Mouse (Mus musculus): ENCODE measurements around the gene Pcbp3. TPM values are rescaled to one million over a fixed set of nuclear protein-coding genes. Genes with fewer than 3 reads are reported as not detected.

The Pcbp3 gene
- polyA plus RNA-seq, 1 experiment from 2014 or later, result 10.5 TPM

- DNase-seq (ENCODE audit: low spot score), result no peak
These were observed 115.2 kb downstream of the Pcbp3 start for GRCm38 (mm10) chr10:76846480-76846879.

GRCm38 (mm10) chr10:76844901-76845300 is 116.8 kb downstream of the Pcbp3 start:
- DNase-seq (ENCODE audit: low spot score), result no peak

- no peak for DNase-seq (ENCODE audit: low spot score)
These were observed 117.3 kb downstream of the Pcbp3 start for GRCm38 (mm10) chr10:76844365-76844764.

- no peak for DNase-seq (ENCODE audit: low spot score)
These were observed 119.6 kb downstream of the Pcbp3 start for GRCm38 (mm10) chr10:76842087-76842486.

- DNase-seq (ENCODE audit: low spot score), result no peak
These were observed 120.5 kb downstream of the Pcbp3 start for GRCm38 (mm10) chr10:76841220-76841619.

- DNase-seq (ENCODE audit: low spot score), result no peak
These were observed 121.1 kb downstream of the Pcbp3 start for GRCm38 (mm10) chr10:76840566-76840965.

GRCm38 (mm10) chr10:76835497-76836357 is 126.0 kb downstream of the Pcbp3 start:
- DNase-seq (ENCODE audit: low spot score), result peak; percentile 75

GRCm38 (mm10) chr10:76832841-76833240 is 128.8 kb downstream of the Pcbp3 start:
- no peak for DNase-seq (ENCODE audit: low spot score)

- DNase-seq (ENCODE audit: low spot score), result no peak
These were observed 129.8 kb downstream of the Pcbp3 start for GRCm38 (mm10) chr10:76831915-76832314.

GRCm38 (mm10) chr10:76831151-76831550 is 130.5 kb downstream of the Pcbp3 start:
- no peak for DNase-seq (ENCODE audit: low spot score)

GRCm38 (mm10) chr10:76828936-76829335 is 132.8 kb downstream of the Pcbp3 start:
- no peak for DNase-seq (ENCODE audit: low spot score)

GRCm38 (mm10) chr10:76822698-76823097 is 139.0 kb downstream of the Pcbp3 start:
- DNase-seq (ENCODE audit: low spot score), result no peak

- DNase-seq (ENCODE audit: low spot score), result no peak
These were observed 142.4 kb downstream of the Pcbp3 start for GRCm38 (mm10) chr10:76819321-76819720.

- no peak for DNase-seq (ENCODE audit: low spot score)
These were observed 143.3 kb downstream of the Pcbp3 start for GRCm38 (mm10) chr10:76818337-76818736.

GRCm38 (mm10) chr10:76816930-76817329 is 144.8 kb downstream of the Pcbp3 start:
- no peak for DNase-seq (ENCODE audit: low spot score)

GRCm38 (mm10) chr10:76816436-76816835 is 145.3 kb downstream of the Pcbp3 start:
- no peak for DNase-seq (ENCODE audit: low spot score)

- DNase-seq (ENCODE audit: low spot score), result no peak
These were observed 146.2 kb downstream of the Pcbp3 start for GRCm38 (mm10) chr10:76815481-76815880.

- no peak for DNase-seq (ENCODE audit: low spot score)
These were observed 146.9 kb downstream of the Pcbp3 start for GRCm38 (mm10) chr10:76814811-76815210.

GRCm38 (mm10) chr10:76809916-76810660 is 151.6 kb downstream of the Pcbp3 start:
- no peak for DNase-seq (ENCODE audit: low spot score)

GRCm38 (mm10) chr10:76809439-76809838 is 152.2 kb downstream of the Pcbp3 start:
- no peak for DNase-seq (ENCODE audit: low spot score)

GRCm38 (mm10) chr10:76808446-76809400 is 153.0 kb downstream of the Pcbp3 start:
- no peak for DNase-seq (ENCODE audit: low spot score)

All from thymus, postnatal 0 days (tissue).